Mouse (Mus musculus) ovary, adult 18-20 months (tissue): ENCODE results near the gene Mvk.

Experiments used
- DNase-seq: peaks from one replicate; pipeline ENCODE4 v3.0.0; 2022; ENCODE audit warnings: low spot score, mixed read lengths

Gene Mvk

GRCm38 (mm10) chr5:114443566-114444367 is at the start of gene Mvk, which contains the start of gene Mmab:
Gene Mvk (plus strand): TSS chr5:114444269.
Gene Mmab (minus strand): TSS chr5:114444060.
- peak; percentile 97 for DNase-seq

GRCm38 (mm10) chr5:114406592-114406991 is 37.5 kb upstream of the Mvk start:
- DNase-seq = peak; percentile 46

GRCm38 (mm10) chr5:114407269-114407668 is 36.8 kb upstream of the Mvk start:
- DNase-seq = no peak

- no peak for DNase-seq
Observed at GRCm38 (mm10) chr5:114407810-114408209, 36.3 kb upstream of the Mvk start.

- DNase-seq = no peak
Observed at GRCm38 (mm10) chr5:114408846-114409245, 35.2 kb upstream of the Mvk start.

GRCm38 (mm10) chr5:114410429-114410828 is 33.6 kb upstream of the Mvk start:
- no peak for DNase-seq

- no peak for DNase-seq
Observed at GRCm38 (mm10) chr5:114412361-114412998, 31.6 kb upstream of the Mvk start.

GRCm38 (mm10) chr5:114413067-114413735 is 30.9 kb upstream of the Mvk start:
- no peak for DNase-seq

GRCm38 (mm10) chr5:114415606-114416005 is 28.5 kb upstream of the Mvk start:
- no peak for DNase-seq

GRCm38 (mm10) chr5:114416855-114417254 is 27.2 kb upstream of the Mvk start:
- no peak for DNase-seq

- no peak for DNase-seq
Observed at GRCm38 (mm10) chr5:114418541-114418940, 25.5 kb upstream of the Mvk start.

GRCm38 (mm10) chr5:114421561-114422298 is 22.3 kb upstream of the Mvk start:
- no peak for DNase-seq

- no peak for DNase-seq
Observed at GRCm38 (mm10) chr5:114422591-114422990, 21.5 kb upstream of the Mvk start.

GRCm38 (mm10) chr5:114423961-114424360 is 20.1 kb upstream of the Mvk start:
- DNase-seq = no peak

- no peak for DNase-seq
Observed at GRCm38 (mm10) chr5:114426732-114427131, 17.3 kb upstream of the Mvk start.

- DNase-seq = no peak
Observed at GRCm38 (mm10) chr5:114428621-114429020, 15.4 kb upstream of the Mvk start.

GRCm38 (mm10) chr5:114429781-114430180 is 14.3 kb upstream of the Mvk start:
- no peak for DNase-seq

- DNase-seq = no peak
Observed at GRCm38 (mm10) chr5:114434359-114434758, 9.7 kb upstream of the Mvk start.

- DNase-seq = no peak
Observed at GRCm38 (mm10) chr5:114435588-114435987, 8.5 kb upstream of the Mvk start.

- DNase-seq = no peak
Observed at GRCm38 (mm10) chr5:114444368-114444692, 261 bp downstream of the Mvk start.

GRCm38 (mm10) chr5:114449011-114449410 is 4.9 kb downstream of the Mvk start:
- DNase-seq = no peak

- DNase-seq = no peak
Observed at GRCm38 (mm10) chr5:114456287-114456686, 12.2 kb downstream of the Mvk start.
